Mouse (Mus musculus) embryo, embryonic 9.5 days (tissue): ENCODE results near the gene Tlx1.
A peak's percentile ranks its signal among the peaks of the same experiment; 100 is the strongest.

ENCODE experiments used
- DNase-seq: peaks from one replicate; pipeline ENCODE4 v3.0.0-alpha.2; 2017; ENCODE audit errors: extremely low spot score

Gene Tlx1

GRCm38 (mm10) chr19:45150490-45151181 is at the start of gene Tlx1:
Gene Tlx1 (plus strand): TSS chr19:45150680.
- DNase-seq, result peak; percentile 78

- no peak for DNase-seq
These were observed 44.9 kb upstream of the Tlx1 start for GRCm38 (mm10) chr19:45105591-45105990.

GRCm38 (mm10) chr19:45106689-45107088 is 43.8 kb upstream of the Tlx1 start:
- DNase-seq, result no peak

- DNase-seq, result no peak
These were observed 39.8 kb upstream of the Tlx1 start for GRCm38 (mm10) chr19:45110681-45111080.

GRCm38 (mm10) chr19:45112444-45112843 is 38.0 kb upstream of the Tlx1 start:
- no peak for DNase-seq

- DNase-seq, result peak; percentile 89
These were observed 36.6 kb upstream of the Tlx1 start for GRCm38 (mm10) chr19:45113791-45114460.

GRCm38 (mm10) chr19:45114772-45115171 is 35.7 kb upstream of the Tlx1 start:
- DNase-seq, result peak; percentile 17

- peak; percentile 39 for DNase-seq
These were observed 33.7 kb upstream of the Tlx1 start for GRCm38 (mm10) chr19:45116798-45117197.

- no peak for DNase-seq
These were observed 18.4 kb upstream of the Tlx1 start for GRCm38 (mm10) chr19:45131966-45132628.

- no peak for DNase-seq
These were observed 7.9 kb upstream of the Tlx1 start for GRCm38 (mm10) chr19:45142531-45142930.

GRCm38 (mm10) chr19:45143214-45143895 is 7.1 kb upstream of the Tlx1 start:
- peak; percentile 57 for DNase-seq

GRCm38 (mm10) chr19:45147071-45147470 is 3.4 kb upstream of the Tlx1 start:
- no peak for DNase-seq

- no peak for DNase-seq
These were observed 1.1 kb downstream of the Tlx1 start for GRCm38 (mm10) chr19:45151361-45152182.

GRCm38 (mm10) chr19:45152183-45152650 is 1.7 kb downstream of the Tlx1 start:
- DNase-seq, result no peak

GRCm38 (mm10) chr19:45153311-45154058 is 3.0 kb downstream of the Tlx1 start:
- DNase-seq, result peak; percentile 62

- DNase-seq, result no peak
These were observed 3.5 kb downstream of the Tlx1 start for GRCm38 (mm10) chr19:45154059-45154386.

GRCm38 (mm10) chr19:45154521-45154920 is 4.0 kb downstream of the Tlx1 start:
- DNase-seq, result peak; percentile 49

GRCm38 (mm10) chr19:45155141-45155790 is 4.8 kb downstream of the Tlx1 start:
- peak; percentile 47 for DNase-seq

- DNase-seq, result no peak
These were observed 5.3 kb downstream of the Tlx1 start for GRCm38 (mm10) chr19:45155791-45156186.

- DNase-seq, result no peak
These were observed 5.9 kb downstream of the Tlx1 start for GRCm38 (mm10) chr19:45156381-45156780.
